Mouse (Mus musculus): ENCODE data around the gene Gpatch8. TPM values are rescaled to one million over a fixed set of nuclear protein-coding genes. Genes with fewer than 3 reads are reported as not detected.

The Gpatch8 gene
- 15.4 and 16.6 TPM in 2 replicates for total RNA-seq (2012; rRNA removed)
- 10.2 and 11.5 TPM in 2 replicates for total RNA-seq (2014; rRNA removed)
- 24.7 and 27.4 TPM in 2 replicates for polyA plus RNA-seq (2012; ENCODE audit: insufficient read length, low read depth)

DNA sequence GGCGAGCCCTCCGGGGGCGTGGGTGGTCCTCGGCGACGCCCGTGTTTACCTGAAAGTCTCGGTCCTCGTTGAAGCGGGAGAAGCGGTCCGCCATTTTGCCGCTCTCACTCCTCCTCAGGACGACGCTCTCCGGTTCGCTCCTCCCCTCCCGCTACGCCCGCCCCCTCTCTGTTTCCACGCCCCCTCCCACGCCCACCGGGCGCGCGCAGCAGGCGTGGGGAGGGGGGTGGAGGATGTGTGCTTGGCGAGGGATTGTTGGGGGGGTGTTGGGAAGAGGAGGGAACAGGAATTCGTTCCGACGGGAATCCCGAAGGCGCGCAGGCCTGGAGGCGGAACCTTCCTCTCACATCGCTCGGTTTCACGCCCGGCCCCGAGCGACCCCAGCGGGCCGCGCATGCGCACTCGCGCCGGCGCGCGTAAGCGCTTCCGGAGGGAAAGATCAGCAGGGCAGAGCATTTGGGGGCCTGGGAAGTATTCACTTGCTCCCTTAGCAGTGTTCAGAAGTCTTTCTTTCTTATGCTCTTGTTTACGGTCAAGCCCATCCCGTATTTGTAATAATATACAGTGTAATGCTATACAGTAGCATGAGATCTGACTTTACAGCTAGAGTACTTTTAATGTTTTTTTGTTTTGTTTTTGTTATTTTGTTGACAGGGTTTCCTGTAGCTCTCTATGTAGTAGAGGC is at the start of gene Gpatch8:
Gene Gpatch8, minus strand, starts transcription at position 362 of the 685 bp plus-strand sequence.
- in situ Hi-C loops (cut with MboI; ENCODE audit: low pct_ligation_motif_present, low pct_unique_long_range_greater_than_20kb, low sequenced_read_pairs), result no loop called here
- H3K79me2 ChIP-seq (replicated peaks; ENCODE audit: control insufficient read depth, extremely low read depth, insufficient read depth, poor library complexity, severe bottlenecking), result peaks cover 40% of the 10 kb centered on the region
- peaks cover 0 to 33% of the 10 kb centered on the region in 2 experiments; a peak in 3 of 4 replicates for H3K4me1 ChIP-seq (ENCODE audit: control insufficient read depth in 1 of 2, insufficient read depth in 2 of 2)
- H3K4me3 ChIP-seq (replicated peaks in 1 of 3; ENCODE audit: low read depth in 2 of 3, low read length in 2 of 3, poor library complexity in 1 of 3), result peak within 1 kb of the TSS; percentile 76 to 91 (median 78)
- H3K36me3 ChIP-seq (replicated peaks in 1 of 2; ENCODE audit: control insufficient read depth in 1 of 2, insufficient read depth in 1 of 2, low read length in 1 of 2), result peaks cover 0 to 11% of the 10 kb centered on the region in 2 experiments
- TF ChIP-seq SIN3A (IDR thresholded peaks at IDR 0.05; ENCODE audit: low read length) (peak; percentile 84), CHD1 (IDR thresholded peaks at IDR 0.05; ENCODE audit: low read depth, low read length) (no peak), E2F4 (IDR thresholded peaks at IDR 0.05; ENCODE audit: insufficient replicate concordance, low read depth, low read length) (no peak), ZMIZ1 (IDR thresholded peaks at IDR 0.05; ENCODE audit: low read depth, low read length) (peak; percentile 50; the same call in 1 of the 2 replicates), RAD21 (IDR thresholded peaks at IDR 0.05; ENCODE audit: low read depth, low read length) (no peak; the same call in 1 of the 2 replicates), NELFE (IDR thresholded peaks at IDR 0.05; ENCODE audit: low read depth, low read length) (peak; percentile 68; the same call in 1 of the 2 replicates), KAT2A (IDR thresholded peaks at IDR 0.05; ENCODE audit: insufficient replicate concordance, low read length) (peak; percentile 54; the same call in 1 of the 2 replicates), CTCF (conservative IDR thresholded peaks at IDR 0.05 in 1 of 2, IDR thresholded peaks at IDR 0.05 in 1 of 2; ENCODE audit: low read depth in 2 of 2, low read length in 2 of 2) (no peak), ETS1 (conservative IDR thresholded peaks at IDR 0.05; ENCODE audit: low read depth, low read length) (no peak), UBTF (IDR thresholded peaks at IDR 0.05; ENCODE audit: low read depth, low read length) (no peak; the same call in 1 of the 2 replicates), JUND (conservative IDR thresholded peaks at IDR 0.05; ENCODE audit: low read depth, low read length) (no peak), MAX (IDR thresholded peaks at IDR 0.05; ENCODE audit: low read length) (peak; percentile 73), EP300 (IDR thresholded peaks at IDR 0.05; ENCODE audit: low read length) (no peak), CHD2 (IDR thresholded peaks at IDR 0.05; ENCODE audit: low read length) (peak; percentile 70; the same call in 1 of the 2 replicates), SMC3 (IDR thresholded peaks at IDR 0.05; ENCODE audit: low read depth, low read length) (no peak), HCFC1 (IDR thresholded peaks at IDR 0.05; ENCODE audit: low read depth, low read length) (peak; percentile 93), RCOR1 (conservative IDR thresholded peaks at IDR 0.05; ENCODE audit: low read depth, low read length) (no peak), TCF12 (IDR thresholded peaks at IDR 0.05; ENCODE audit: low read depth, low read length) (peak; percentile 84), MAFK (IDR thresholded peaks at IDR 0.05; ENCODE audit: insufficient replicate concordance, low read length) (no peak), MAZ (IDR thresholded peaks at IDR 0.05; ENCODE audit: low read depth, low read length) (peak; percentile 91; the same call in 1 of the 2 replicates), USF1 (IDR thresholded peaks at IDR 0.05; ENCODE audit: low read depth, low read length) (no peak), TBP (conservative IDR thresholded peaks at IDR 0.05; ENCODE audit: low read depth, low read length) (peak; percentile 95), BHLHE40 (IDR thresholded peaks at IDR 0.05; ENCODE audit: low read depth, low read length) (peak; percentile 39), ELF1 (IDR thresholded peaks at IDR 0.05; ENCODE audit: low read depth, low read length) (peak; percentile 90), ZNF384 (IDR thresholded peaks at IDR 0.05; ENCODE audit: low read depth, low read length) (peak; percentile 15; the same call in 1 of the 2 replicates), POLR2AphosphoS2 (IDR thresholded peaks at IDR 0.05; ENCODE audit: low read depth, low read length) (peak; percentile 76; the same call in 1 of the 2 replicates), MYC (IDR thresholded peaks at IDR 0.05; ENCODE audit: low read depth, low read length) (peak; percentile 39; the same call in 1 of the 2 replicates), USF2 (conservative IDR thresholded peaks at IDR 0.05; ENCODE audit: low read depth, low read length) (no peak; the same call in 1 of the 2 replicates), MXI1 (IDR thresholded peaks at IDR 0.05; ENCODE audit: low read depth, low read length) (no peak; the same call in 1 of the 2 replicates), ZKSCAN1 (IDR thresholded peaks at IDR 0.05; ENCODE audit: borderline replicate concordance, low read depth, low read length) (no peak), JUN (IDR thresholded peaks at IDR 0.05; ENCODE audit: insufficient read depth, low read depth, low read length) (no peak), PAX5 (IDR thresholded peaks at IDR 0.05; ENCODE audit: low read length) (no peak), MEF2A (IDR thresholded peaks at IDR 0.05; ENCODE audit: borderline replicate concordance, low read depth, low read length) (peak; percentile 67; the same call in 1 of the 2 replicates), IRF4 (IDR thresholded peaks at IDR 0.05; ENCODE audit: low read depth, low read length) (peak; percentile 78), POLR2A (IDR thresholded peaks at IDR 0.05; ENCODE audit: low read depth, low read length) (peak; percentile 87), ZC3H11A (IDR thresholded peaks at IDR 0.05; ENCODE audit: low read depth, low read length) (no peak), GABPA (IDR thresholded peaks at IDR 0.05; ENCODE audit: insufficient replicate concordance, low read depth, low read length) (no peak; the same call in 1 of the 2 replicates), NRF1 (IDR thresholded peaks at IDR 0.05; ENCODE audit: low read depth, low read length) (peak; percentile 95)
- H3K9ac ChIP-seq (ENCODE audit: insufficient read depth, low read depth), result peak within 1 kb of the TSS; percentile 93
- H3K9me3 ChIP-seq (replicated peaks; ENCODE audit: low read length), result no peaks in the 10 kb centered on the region
- no peaks in the 10 kb centered on the region for H3K27me3 ChIP-seq (replicated peaks)
- peak within 1 kb of the TSS; percentile 88 for H3K4me2 ChIP-seq (ENCODE audit: insufficient read depth, low read depth, poor library complexity, severe bottlenecking)
- peak within 1 kb of the TSS; percentile 35; the same call in 1 of the 2 replicates for H3K27ac ChIP-seq (ENCODE audit: insufficient read depth, low read depth)
- DNase-seq (ENCODE audit: extremely low read depth), result peak; percentile 96
- dilution Hi-C loops (cut with MboI; ENCODE audit: extremely low pct_ligation_motif_present, extremely low pct_unique_long_range_greater_than_20kb, low sequenced_read_pairs), result no loop called here

Data from CH12.LX (cell line).